Mouse (Mus musculus) T-cell, adult 66 days (primary cell): Measurements from ENCODE around the gene Dirc2. TPM values are rescaled to one million over a fixed set of nuclear protein-coding genes. Genes with fewer than 3 reads are reported as not detected.

Experiments
- total RNA-seq, 2 experiments: library from RNA; stranded (reverse); gene quantifications; 3 replicates in 1 of 2; 4 replicates in 1 of 2; pipeline ENCODE4 v1.2.4; 2023

The Dirc2 gene
- total RNA-seq = 10 to 100 TPM; 42.5 TPM

GRCm38 (mm10) chr16:35768785-35769642, at the start of gene Dirc2:
Gene Dirc2 (minus strand): TSS chr16:35769356.

GRCm38 (mm10) chr16:35769878-35770657, 912 bp upstream of the Dirc2 start, which contains the start of gene Hspbap1:
Gene Hspbap1 (plus strand): TSS chr16:35770375.

Other genes starting within 250 kb of the Dirc2 start
- gene Sema5b, start 228.2 kb downstream of the Dirc2 start, total RNA-seq = not detected
- 10 to 100 TPM; 20.4 to 20.7 TPM for gene Hspbap1, start 1.0 kb upstream of the Dirc2 start, total RNA-seq
- 10 to 100 TPM; 61.0 to 78.7 TPM for gene Parp14, start 102.2 kb upstream of the Dirc2 start, total RNA-seq
- 10 to 100 TPM; 57.1 to 69.5 TPM for gene Parp9, start 169.1 kb upstream of the Dirc2 start, total RNA-seq
- 10 to 100 TPM; 58.0 to 67.3 TPM for gene Dtx3l, start 169.8 kb upstream of the Dirc2 start, total RNA-seq
- 10 to 100 TPM; 74.8 to 81.7 TPM for gene Kpna1, start 209.4 kb upstream of the Dirc2 start, total RNA-seq